ENCODE assay signal across 8 mouse cellular contexts in genomic region chr10:100152821-100153220, GRCm38 (mm10).
A peak's percentile ranks its signal among the peaks of the same experiment; 100 is the strongest.
DNase-seq lines count a peak whose midpoint lies in the region; ATAC-seq lines count a peak whose summit lies in the region.

No protein-coding gene starts in this region.

- no peak overlapping the region for H3K4me2 ChIP-seq in kidney, embryonic 16.5 days (replicated peaks; ENCODE audit: low read depth, low read length)
- no peak overlapping the region for H3K4me2 ChIP-seq in neural tube, embryonic 15.5 days

- H3K4me3 ChIP-seq in kidney, embryonic 16.5 days (ENCODE audit: low read length), result no peak overlapping the region
- H3K4me3 ChIP-seq in neural tube, embryonic 15.5 days (replicated peaks), result no peak overlapping the region

- 0 out of 2 replicates have a peak, but pooled peaks have one; percentile 65 for ATAC-seq in kidney, embryonic 16.5 days (ENCODE audit: low FRiP score, low TSS enrichment)
- peak; percentile 65; the same call in 1 of the 2 replicates for ATAC-seq in neural tube, embryonic 15.5 days (ENCODE audit: low FRiP score)
- no peak for ATAC-seq in megakaryocyte-erythroid progenitor cell, adult 5-6 weeks (replicated peaks; ENCODE audit: low FRiP score, low TSS enrichment, poor library complexity, severe bottlenecking)
- ATAC-seq in inflammation-experienced regulatory T-cells, adult 6 months, result no peak

- no peaks in the 10 kb centered on the region for H3K4me1 ChIP-seq in kidney, embryonic 16.5 days (ENCODE audit: insufficient read depth, low read length)
- H3K4me1 ChIP-seq in neural tube, embryonic 15.5 days, result no peaks in the 10 kb centered on the region

- H3K27ac ChIP-seq in kidney, embryonic 16.5 days (ENCODE audit: low read length), result no peak overlapping the region
- no peak overlapping the region for H3K27ac ChIP-seq in neural tube, embryonic 15.5 days (replicated peaks)

- DNase-seq in cerebellum, postnatal 10 days, result peak; percentile 41 to 43
- no peak for DNase-seq in cerebellum, postnatal 36 days
- peak; percentile 53 to 60 for DNase-seq in right cerebral cortex, adult 2 months (ENCODE audit: low spot score in 2 of 2)
- no peak for DNase-seq in right cerebral cortex, postnatal 14 days

- 48% methylated on average over 5 of the region's 5 CpGs for WGBS in kidney, embryonic 16.5 days
- WGBS in neural tube, embryonic 15.5 days, result 49% methylated on average over 5 of the region's 5 CpGs

- H3K27me3 ChIP-seq in kidney, embryonic 16.5 days (ENCODE audit: insufficient read depth, low read length), result no peaks in the 10 kb centered on the region
- no peaks in the 10 kb centered on the region for H3K27me3 ChIP-seq in neural tube, embryonic 15.5 days (replicated peaks)

- H3K9me3 ChIP-seq in kidney, embryonic 16.5 days (ENCODE audit: low read length), result no peaks in the 10 kb centered on the region
- no peaks in the 10 kb centered on the region for H3K9me3 ChIP-seq in neural tube, embryonic 15.5 days (replicated peaks)

- no peak overlapping the region for H3K9ac ChIP-seq in kidney, embryonic 16.5 days (replicated peaks; ENCODE audit: low read length)
- no peak overlapping the region for H3K9ac ChIP-seq in neural tube, embryonic 15.5 days (replicated peaks)

- no peaks in the 10 kb centered on the region for H3K36me3 ChIP-seq in kidney, embryonic 16.5 days (ENCODE audit: insufficient read depth, low read length)
- H3K36me3 ChIP-seq in neural tube, embryonic 15.5 days, result no peaks in the 10 kb centered on the region

Comparison
In these comparisons a context has a peak if more than half of its experiments do, and no peak if none do; other contexts are left out.
1. DNase-seq: peak in cerebellum, postnatal 10 days (2 of 2) and right cerebral cortex, adult 2 months (2 of 2); none in cerebellum, postnatal 36 days (0 of 2) and right cerebral cortex, postnatal 14 days (single experiment).
2. ATAC-seq: peak in kidney, embryonic 16.5 days (single experiment) and neural tube, embryonic 15.5 days (single experiment); none in megakaryocyte-erythroid progenitor cell, adult 5-6 weeks (single experiment) and inflammation-experienced regulatory T-cells, adult 6 months (single experiment).